Mouse (Mus musculus): ENCODE data around the gene Psmg4. TPM values are rescaled to one million over a fixed set of nuclear protein-coding genes. Genes with fewer than 3 reads are reported as not detected.

Psmg4 gene
- polyA plus RNA-seq, 1 experiment, result 29.2 TPM

DNA sequence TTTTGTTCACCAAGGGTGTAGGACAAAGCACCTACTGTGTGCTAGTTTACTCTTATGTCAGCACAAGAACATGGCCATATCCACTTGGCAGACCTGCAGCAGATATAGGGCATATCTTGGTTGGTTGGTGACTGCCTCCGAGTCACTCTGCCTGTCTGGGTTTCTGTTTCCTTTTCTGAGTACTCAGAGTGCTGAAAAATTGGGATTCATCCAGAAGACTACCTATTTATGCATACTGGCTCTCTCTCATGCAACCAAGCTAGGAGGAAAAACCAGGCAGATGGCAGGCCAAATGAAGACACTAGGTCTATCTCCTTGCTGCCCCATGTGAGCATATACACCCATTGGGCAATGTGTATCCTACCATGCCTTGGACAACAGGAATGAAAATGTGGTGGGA is 32.9 kb downstream of the Psmg4 start:
- H3K27me3 ChIP-seq (ENCODE audit: control insufficient read depth, insufficient read depth, low read length, poor library complexity, severe bottlenecking), result no peaks in the 10 kb centered on the region
- no peaks in the 10 kb centered on the region for H3K36me3 ChIP-seq (ENCODE audit: control insufficient read depth, insufficient read depth, low read length, poor library complexity, severe bottlenecking)
- no peak overlapping the region for H3K9ac ChIP-seq (ENCODE audit: low read depth, poor library complexity, severe bottlenecking)
- TF ChIP-seq CTCF (IDR thresholded peaks at IDR 0.05; ENCODE audit: low read depth, low read length) (no peak), POLR2A (IDR thresholded peaks at IDR 0.05; ENCODE audit: insufficient read depth, low read length) (no peak), EP300 (IDR thresholded peaks at IDR 0.05; ENCODE audit: insufficient read depth, low read depth, low read length) (no peak)
- no peak overlapping the region for H3K27ac ChIP-seq (ENCODE audit: insufficient read depth, low read length)
- no peak overlapping the region for H3K4me3 ChIP-seq (ENCODE audit: low read depth, low read length)
- no peaks in the 10 kb centered on the region for H3K9me3 ChIP-seq (replicated peaks; ENCODE audit: control insufficient read depth, insufficient read depth, low read length, poor library complexity, severe bottlenecking)
- H3K4me1 ChIP-seq (ENCODE audit: control insufficient read depth, insufficient read depth, low read length), result no peaks in the 10 kb centered on the region

DNA sequence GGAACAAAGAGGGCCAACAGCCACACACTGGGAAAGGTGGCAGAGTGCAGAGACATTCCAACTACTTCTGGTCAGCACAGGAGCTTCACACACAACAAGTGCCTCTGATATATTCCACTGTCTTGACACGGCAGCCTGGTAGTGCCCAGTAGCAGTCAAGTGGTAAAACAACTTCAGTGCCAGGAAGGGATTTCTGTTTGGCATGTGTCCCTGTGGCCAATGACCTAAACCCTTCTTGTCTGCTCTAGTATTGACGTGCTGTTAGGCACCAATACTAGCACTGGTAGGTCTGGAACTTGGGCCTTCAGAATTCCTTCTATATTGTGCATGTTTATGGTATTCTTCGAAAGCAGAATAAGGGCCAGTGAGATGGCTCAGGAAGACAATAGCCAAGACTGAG is 42.5 kb downstream of the Psmg4 start:
- no peak for TF ChIP-seq CTCF (IDR thresholded peaks at IDR 0.05; ENCODE audit: low read depth, low read length)
- TF ChIP-seq POLR2A (IDR thresholded peaks at IDR 0.05; ENCODE audit: insufficient read depth, low read length), result no peak
- no peak for TF ChIP-seq EP300 (IDR thresholded peaks at IDR 0.05; ENCODE audit: insufficient read depth, low read depth, low read length)
- Histone ChIP-seq H3K27me3 (ENCODE audit: control insufficient read depth, insufficient read depth, low read length, poor library complexity, severe bottlenecking) (no peaks in the 10 kb centered on the region), H3K9me3 (replicated peaks; ENCODE audit: control insufficient read depth, insufficient read depth, low read length, poor library complexity, severe bottlenecking) (no peaks in the 10 kb centered on the region), H3K4me3 (ENCODE audit: low read depth, low read length) (no peak overlapping the region), H3K9ac (ENCODE audit: low read depth, poor library complexity, severe bottlenecking) (no peak overlapping the region), H3K36me3 (ENCODE audit: control insufficient read depth, insufficient read depth, low read length, poor library complexity, severe bottlenecking) (no peaks in the 10 kb centered on the region), H3K27ac (ENCODE audit: insufficient read depth, low read length) (no peak overlapping the region), H3K4me1 (ENCODE audit: control insufficient read depth, insufficient read depth, low read length) (no peaks in the 10 kb centered on the region)

DNA sequence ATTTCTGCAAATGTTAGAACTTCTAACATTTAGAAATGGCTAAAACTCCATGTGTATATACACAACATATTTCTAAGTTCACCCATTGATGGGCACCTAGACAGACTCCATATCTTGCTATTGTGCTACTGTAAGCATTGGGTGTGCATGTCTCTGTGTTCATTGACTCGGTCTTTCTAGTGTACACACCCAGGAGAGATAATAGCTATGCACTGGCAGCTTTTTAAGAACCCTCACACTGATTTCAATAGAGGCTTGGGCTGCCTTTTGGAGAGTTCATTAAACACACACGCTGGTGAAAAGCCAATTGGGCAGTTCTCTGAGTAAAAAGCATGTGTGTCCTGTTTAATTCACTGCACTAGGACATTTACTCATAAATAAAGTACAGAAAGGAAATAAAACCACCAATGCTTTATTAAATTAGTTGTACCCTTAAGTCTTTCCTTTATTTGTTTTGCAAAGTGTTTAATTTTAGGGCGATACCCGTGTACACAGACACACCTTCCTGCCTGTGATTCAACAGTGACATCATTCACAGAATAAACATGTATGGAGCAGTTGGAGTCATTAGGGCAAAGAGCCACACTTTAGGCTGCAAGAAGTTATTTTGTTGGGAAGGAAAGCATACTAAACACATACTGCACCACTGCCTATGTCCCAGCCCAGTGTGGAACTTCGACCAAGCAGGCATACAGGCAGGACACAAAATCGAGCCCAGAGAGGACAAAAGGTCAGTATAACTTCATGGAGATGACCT is 45.1 kb downstream of the Psmg4 start:
- H3K9me3 ChIP-seq (replicated peaks; ENCODE audit: control insufficient read depth, insufficient read depth, low read length, poor library complexity, severe bottlenecking), result no peaks in the 10 kb centered on the region
- TF ChIP-seq POLR2A (IDR thresholded peaks at IDR 0.05; ENCODE audit: insufficient read depth, low read length) (no peak), EP300 (IDR thresholded peaks at IDR 0.05; ENCODE audit: insufficient read depth, low read depth, low read length) (no peak), CTCF (IDR thresholded peaks at IDR 0.05; ENCODE audit: low read depth, low read length) (no peak)
- no peaks in the 10 kb centered on the region for H3K4me1 ChIP-seq (ENCODE audit: control insufficient read depth, insufficient read depth, low read length)
- H3K9ac ChIP-seq (ENCODE audit: low read depth, poor library complexity, severe bottlenecking), result no peak overlapping the region
- no peak overlapping the region for H3K4me3 ChIP-seq (ENCODE audit: low read depth, low read length)
- no peaks in the 10 kb centered on the region for H3K36me3 ChIP-seq (ENCODE audit: control insufficient read depth, insufficient read depth, low read length, poor library complexity, severe bottlenecking)
- H3K27me3 ChIP-seq (ENCODE audit: control insufficient read depth, insufficient read depth, low read length, poor library complexity, severe bottlenecking), result no peaks in the 10 kb centered on the region
- no peak overlapping the region for H3K27ac ChIP-seq (ENCODE audit: insufficient read depth, low read length)

DNA sequence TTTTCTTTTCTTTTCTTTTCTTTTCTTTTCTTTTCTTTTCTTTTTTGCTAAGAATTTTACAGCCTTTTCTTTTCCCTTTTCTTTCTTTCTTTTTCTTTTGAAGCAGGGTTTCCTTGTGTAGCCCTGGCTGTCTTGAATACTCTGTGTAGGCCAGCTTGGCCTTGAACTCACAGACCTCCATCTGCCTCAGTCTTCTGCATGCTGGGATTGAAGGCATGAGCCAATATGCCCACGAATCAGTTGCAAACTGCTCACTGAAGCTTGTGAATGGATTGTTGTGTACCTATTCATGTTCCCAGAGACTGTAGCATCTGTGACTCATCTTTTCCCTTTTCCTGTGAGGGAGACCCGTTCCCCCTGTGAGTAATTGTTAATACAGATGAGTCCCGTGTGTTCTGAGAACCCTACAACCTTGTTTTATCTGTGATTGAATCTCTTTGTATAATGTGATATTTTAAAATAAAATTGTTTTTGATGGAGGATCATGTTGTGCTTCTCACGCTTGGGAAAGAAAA is 48.6 kb downstream of the Psmg4 start:
- no peak for TF ChIP-seq EP300 (IDR thresholded peaks at IDR 0.05; ENCODE audit: insufficient read depth, low read depth, low read length)
- no peak for TF ChIP-seq CTCF (IDR thresholded peaks at IDR 0.05; ENCODE audit: low read depth, low read length)
- no peak for TF ChIP-seq POLR2A (IDR thresholded peaks at IDR 0.05; ENCODE audit: insufficient read depth, low read length)
- Histone ChIP-seq H3K9ac (ENCODE audit: low read depth, poor library complexity, severe bottlenecking) (no peak overlapping the region), H3K36me3 (ENCODE audit: control insufficient read depth, insufficient read depth, low read length, poor library complexity, severe bottlenecking) (no peaks in the 10 kb centered on the region), H3K4me3 (ENCODE audit: low read depth, low read length) (no peak overlapping the region), H3K9me3 (replicated peaks; ENCODE audit: control insufficient read depth, insufficient read depth, low read length, poor library complexity, severe bottlenecking) (no peaks in the 10 kb centered on the region), H3K27me3 (ENCODE audit: control insufficient read depth, insufficient read depth, low read length, poor library complexity, severe bottlenecking) (no peaks in the 10 kb centered on the region), H3K4me1 (ENCODE audit: control insufficient read depth, insufficient read depth, low read length) (no peaks in the 10 kb centered on the region), H3K27ac (ENCODE audit: insufficient read depth, low read length) (no peak overlapping the region)

DNA sequence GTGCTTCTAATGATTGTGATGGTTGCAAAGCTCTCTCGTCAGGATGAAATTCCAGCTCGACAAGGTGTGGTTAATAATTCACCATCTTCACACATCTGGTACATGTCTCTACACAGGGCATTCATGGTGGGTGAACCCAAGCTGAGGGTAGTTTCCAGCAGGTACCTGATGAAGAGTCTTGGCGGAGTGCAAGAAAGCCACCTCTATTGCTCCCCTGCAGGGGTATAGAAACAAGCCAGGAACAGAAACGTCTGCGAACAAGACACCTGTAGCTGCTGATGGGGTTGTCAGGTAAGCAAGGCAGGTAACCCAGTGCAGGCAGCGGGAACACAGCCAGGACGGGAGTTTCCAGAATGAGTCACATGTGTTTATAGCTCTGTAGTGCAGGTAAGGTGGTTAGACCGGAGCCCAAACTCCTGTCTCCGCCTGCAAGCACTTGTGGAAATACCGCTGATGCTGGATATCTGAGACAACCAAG is 50.0 kb downstream of the Psmg4 start:
- no peak overlapping the region for H3K27ac ChIP-seq (ENCODE audit: insufficient read depth, low read length)
- H3K4me1 ChIP-seq (ENCODE audit: control insufficient read depth, insufficient read depth, low read length), result no peaks in the 10 kb centered on the region
- TF ChIP-seq CTCF (IDR thresholded peaks at IDR 0.05; ENCODE audit: low read depth, low read length), result no peak
- TF ChIP-seq POLR2A (IDR thresholded peaks at IDR 0.05; ENCODE audit: insufficient read depth, low read length), result no peak
- TF ChIP-seq EP300 (IDR thresholded peaks at IDR 0.05; ENCODE audit: insufficient read depth, low read depth, low read length), result no peak
- no peak overlapping the region for H3K9ac ChIP-seq (ENCODE audit: low read depth, poor library complexity, severe bottlenecking)
- H3K36me3 ChIP-seq (ENCODE audit: control insufficient read depth, insufficient read depth, low read length, poor library complexity, severe bottlenecking), result no peaks in the 10 kb centered on the region
- no peaks in the 10 kb centered on the region for H3K9me3 ChIP-seq (replicated peaks; ENCODE audit: control insufficient read depth, insufficient read depth, low read length, poor library complexity, severe bottlenecking)
- no peak overlapping the region for H3K4me3 ChIP-seq (ENCODE audit: low read depth, low read length)
- H3K27me3 ChIP-seq (ENCODE audit: control insufficient read depth, insufficient read depth, low read length, poor library complexity, severe bottlenecking), result no peaks in the 10 kb centered on the region

DNA sequence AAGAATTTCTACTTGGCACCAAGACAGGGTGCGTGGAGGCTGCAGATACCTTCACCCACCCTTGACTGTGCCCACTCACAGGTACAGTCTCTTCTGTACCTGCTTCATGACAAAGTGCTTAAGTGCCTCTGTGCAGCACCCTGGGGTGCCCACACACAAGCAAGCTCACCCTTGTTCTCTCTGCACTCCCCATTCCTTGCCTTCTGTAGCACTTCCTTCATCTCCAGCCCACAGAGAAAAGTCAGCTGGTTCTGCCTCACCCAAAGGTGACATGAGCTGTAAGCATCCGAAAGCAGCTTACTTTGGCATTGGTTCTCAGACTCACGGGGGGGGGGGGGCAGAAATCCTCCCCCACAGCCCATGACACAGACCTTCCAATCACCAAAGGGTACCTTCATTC is 52.1 kb downstream of the Psmg4 start:
- Histone ChIP-seq H3K27ac (ENCODE audit: insufficient read depth, low read length) (no peak overlapping the region), H3K4me1 (ENCODE audit: control insufficient read depth, insufficient read depth, low read length) (no peaks in the 10 kb centered on the region), H3K9me3 (replicated peaks; ENCODE audit: control insufficient read depth, insufficient read depth, low read length, poor library complexity, severe bottlenecking) (no peaks in the 10 kb centered on the region), H3K4me3 (ENCODE audit: low read depth, low read length) (no peak overlapping the region), H3K36me3 (ENCODE audit: control insufficient read depth, insufficient read depth, low read length, poor library complexity, severe bottlenecking) (no peaks in the 10 kb centered on the region), H3K27me3 (ENCODE audit: control insufficient read depth, insufficient read depth, low read length, poor library complexity, severe bottlenecking) (no peaks in the 10 kb centered on the region), H3K9ac (ENCODE audit: low read depth, poor library complexity, severe bottlenecking) (no peak overlapping the region)
- TF ChIP-seq CTCF (IDR thresholded peaks at IDR 0.05; ENCODE audit: low read depth, low read length) (no peak), POLR2A (IDR thresholded peaks at IDR 0.05; ENCODE audit: insufficient read depth, low read length) (no peak), EP300 (IDR thresholded peaks at IDR 0.05; ENCODE audit: insufficient read depth, low read depth, low read length) (no peak)

Data from ES-Bruce4 (cell line).